Mouse (Mus musculus): ENCODE data around the gene Islr.

- TF ChIP-seq CTCF (IDR thresholded peaks at IDR 0.05; ENCODE audit: borderline replicate concordance, insufficient read depth, low read length) (no peak), POLR2A (IDR thresholded peaks at IDR 0.05; ENCODE audit: low read depth, low read length) (no peak)
Observed at GRCm38 (mm10) chr9:58232374-58232773, 28.3 kb upstream of the Islr start.

All from embryonic fibroblast, embryonic 13.5 days (primary cell).